Mouse (Mus musculus) heart, embryonic 16.5 days (tissue): Measurements from ENCODE around the gene Blmh. TPM values are rescaled to one million over a fixed set of nuclear protein-coding genes. Genes with fewer than 3 reads are reported as not detected.
"Not testable (repeated sequence)": the region's sequence is repeated elsewhere in the genome, so short reads cannot be mapped to it uniquely, and the experiment has no call there.

Experiments
- ATAC-seq: fragments of 200-750 bp; cut with Nextera tagmentation; replicated peaks from 2 replicates; pipeline ENCODE4 v1.8.0; 2017; ENCODE audit warnings: moderate number of reproducible peaks; ENCODE audit not compliant: insufficient read depth, low FRiP score; ENCODE audit errors: extremely low read depth
- H3K27ac ChIP-seq: fragments of 300-500 bp; sonication (generic); 2 replicates; pipeline ENCODE4 v1.5.1; 2014; ENCODE audit warnings: mild to moderate bottlenecking, low read length, control low read depth, moderate library complexity
- H3K27me3 ChIP-seq: fragments of 300-500 bp; sonication (generic); 2 replicates; pipeline ENCODE4 v1.6.1; 2014; ENCODE audit warnings: low read length, mixed read lengths; ENCODE audit not compliant: control insufficient read depth, insufficient read depth
- H3K36me3 ChIP-seq: fragments of 300-500 bp; sonication (generic); 2 replicates; pipeline ENCODE4 v1.6.1; 2014; ENCODE audit not compliant: control insufficient read depth, insufficient read depth
- H3K4me1 ChIP-seq: fragments of 300-500 bp; sonication (generic); 2 replicates; pipeline ENCODE4 v1.6.1; 2014; ENCODE audit warnings: low read length, mixed read lengths; ENCODE audit not compliant: control insufficient read depth, insufficient read depth
- H3K4me2 ChIP-seq: fragments of 300-500 bp; sonication (generic); 2 replicates; pipeline ENCODE4 v1.6.1; 2014; ENCODE audit warnings: low read depth, mild to moderate bottlenecking, control low read depth, low read length
- H3K4me3 ChIP-seq: fragments of 300-500 bp; sonication (generic); 2 replicates; pipeline ENCODE4 v1.5.1; 2014; ENCODE audit warnings: mild to moderate bottlenecking, control low read depth, low read length
- H3K9ac ChIP-seq: fragments of 300-500 bp; sonication (generic); 2 replicates; pipeline ENCODE4 v1.6.1; 2014; ENCODE audit warnings: low read length, control low read depth
- H3K9me3 ChIP-seq: fragments of 300-500 bp; sonication (generic); replicated peaks from 2 replicates; pipeline ENCODE4 v1.6.1; 2016; ENCODE audit warnings: low read length; ENCODE audit not compliant: control insufficient read depth
- whole genome bisulfite sequencing: fragments of 180-500 bp; shearing (Covaris S2); extraction: QIAGEN DNeasy Blood & Tissue Kit; methylation state at CpG from one replicate; pipeline ENCODE4 v1.1.7; 2014; 5-methylcytosine and 5-hydroxymethylcytosine counted together
- polyA plus RNA-seq: library from polyadenylated mRNA; unstranded; fragments of >200 nt; fragmentation: Nextera tagmentation; extraction: Ambion mirVana; gene quantifications from 2 replicates; pipeline ENCODE4 v1.2.1, GENCODE M21; 2015

Gene Blmh
- polyA plus RNA-seq, 1 experiment from 2014 or later, result 107 TPM

GRCm38 (mm10) chr11:76911325-76912054, 13.1 kb upstream of the Blmh start:
- H3K27me3 ChIP-seq, result no peaks in the 10 kb centered on the region
- H3K4me1 ChIP-seq, result peaks cover 19% of the 10 kb centered on the region
- 45% methylated on average over 3 of the region's 3 CpGs for WGBS
- no peaks in the 10 kb centered on the region for H3K9me3 ChIP-seq
- H3K27ac ChIP-seq, result peak overlapping the region; percentile 55
- H3K9ac ChIP-seq, result no peak overlapping the region
- 0 out of 2 replicates have a peak, but pooled peaks have one; percentile 17 for ATAC-seq
- H3K36me3 ChIP-seq, result no peaks in the 10 kb centered on the region
- H3K4me2 ChIP-seq, result peak overlapping the region; percentile 19; the same call in 1 of the 2 replicates
- no peak overlapping the region for H3K4me3 ChIP-seq

DNA sequence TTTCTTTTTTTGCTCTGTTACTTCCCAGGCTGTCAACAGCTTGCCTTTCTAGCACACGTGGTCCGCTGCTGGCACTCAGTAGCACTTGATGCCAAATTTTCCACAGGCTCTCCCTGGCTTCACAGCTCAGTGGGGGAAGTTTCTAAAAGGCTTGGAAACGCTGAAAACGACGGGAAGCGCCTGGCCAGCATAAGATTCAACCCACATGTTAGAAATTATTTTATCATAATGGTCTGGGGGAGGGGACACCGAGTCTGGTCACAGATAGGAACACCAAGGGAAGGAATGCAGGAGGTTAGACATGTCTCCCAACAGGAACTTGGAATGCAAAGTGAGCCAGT, 12.6 kb upstream of the Blmh start:
- H3K27me3 ChIP-seq, result no peaks in the 10 kb centered on the region
- H3K4me1 ChIP-seq, result peaks cover 19% of the 10 kb centered on the region
- no peak overlapping the region for H3K9ac ChIP-seq
- H3K4me2 ChIP-seq, result peak overlapping the region; percentile 19; the same call in 1 of the 2 replicates
- H3K36me3 ChIP-seq, result no peaks in the 10 kb centered on the region
- H3K9me3 ChIP-seq, result no peaks in the 10 kb centered on the region
- peak overlapping the region; percentile 44 for H3K27ac ChIP-seq
- ATAC-seq, result peak; percentile 47
- no peak overlapping the region for H3K4me3 ChIP-seq
- WGBS, result 12% methylated on average over 7 of the region's 7 CpGs

GRCm38 (mm10) chr11:76914366-76914765, 10.2 kb upstream of the Blmh start:
- ATAC-seq, result no peak
- no peaks in the 10 kb centered on the region for H3K36me3 ChIP-seq
- no peak overlapping the region for H3K4me2 ChIP-seq
- H3K9me3 ChIP-seq, result no peaks in the 10 kb centered on the region
- no peak overlapping the region for H3K27ac ChIP-seq
- H3K27me3 ChIP-seq, result no peaks in the 10 kb centered on the region
- 73% methylated on average over 7 of the region's 7 CpGs for WGBS
- peaks cover 19% of the 10 kb centered on the region for H3K4me1 ChIP-seq
- no peak overlapping the region for H3K9ac ChIP-seq
- no peak overlapping the region for H3K4me3 ChIP-seq

DNA sequence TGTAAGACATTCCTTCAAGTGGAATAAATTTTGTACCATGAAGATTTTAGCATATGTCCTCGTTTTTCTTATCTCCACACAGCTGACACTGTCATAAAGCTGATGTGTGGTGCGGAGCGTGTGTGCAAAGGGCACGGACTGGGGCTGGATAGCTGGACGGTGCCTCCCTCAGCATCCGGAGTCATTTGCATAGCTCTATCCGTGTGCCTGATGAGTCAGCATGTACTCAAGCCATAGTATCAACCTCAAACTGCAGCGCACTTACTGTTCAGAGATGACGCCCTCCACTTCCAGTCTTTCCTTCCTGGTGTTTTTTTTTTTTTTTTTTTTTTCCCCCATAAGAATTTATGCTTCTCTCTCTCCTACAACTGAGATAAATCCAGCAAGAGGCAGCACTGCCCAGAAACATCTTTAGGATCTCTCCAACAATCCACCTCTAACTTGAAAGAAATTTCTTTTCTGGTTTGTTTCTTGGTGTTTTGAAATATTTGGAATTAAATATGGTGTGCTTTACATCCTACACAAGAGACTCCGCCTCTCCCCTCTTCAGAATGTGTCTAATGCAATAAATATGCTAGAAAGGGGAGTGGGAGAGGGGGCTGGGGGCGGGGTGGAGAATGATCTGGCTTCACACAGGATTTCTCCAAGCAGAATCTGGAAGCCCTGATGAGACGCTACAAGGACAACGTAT, 7.9 kb upstream of the Blmh start:
- Histone ChIP-seq H3K36me3 (no peaks in the 10 kb centered on the region), H3K27ac (no peak overlapping the region), H3K4me3 (no peak overlapping the region), H3K4me1 (peaks cover 9% of the 10 kb centered on the region), H3K9me3 (no peaks in the 10 kb centered on the region), H3K27me3 (no peaks in the 10 kb centered on the region), H3K9ac (no peak overlapping the region), H3K4me2 (peak overlapping the region; percentile 24; the same call in 1 of the 2 replicates)
- 32% methylated on average over 13 of the region's 13 CpGs for WGBS
- peak; percentile 78 for ATAC-seq

DNA sequence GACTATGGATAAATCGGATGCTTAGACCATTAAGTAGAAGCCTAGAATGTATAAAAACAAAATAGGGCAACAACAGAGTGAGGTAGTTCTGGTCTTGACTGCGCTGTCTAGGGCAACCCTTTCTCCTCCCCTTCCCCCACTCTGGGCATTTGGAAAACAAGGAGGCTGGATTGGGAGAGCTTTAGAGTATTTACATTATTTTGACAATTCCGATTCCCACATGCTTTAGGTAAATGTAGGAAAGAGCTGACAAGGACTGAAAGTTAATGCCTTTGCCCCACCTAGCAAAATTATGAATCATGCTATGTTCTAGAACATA, 7.4 kb upstream of the Blmh start:
- H3K9me3 ChIP-seq, result no peaks in the 10 kb centered on the region
- ATAC-seq, result no peak
- 58% methylated on average over 3 of the region's 3 CpGs for WGBS
- no peak overlapping the region for H3K4me3 ChIP-seq
- no peaks in the 10 kb centered on the region for H3K27me3 ChIP-seq
- H3K27ac ChIP-seq, result no peak overlapping the region
- H3K9ac ChIP-seq, result no peak overlapping the region
- H3K4me2 ChIP-seq, result no peak overlapping the region
- no peaks in the 10 kb centered on the region for H3K36me3 ChIP-seq
- H3K4me1 ChIP-seq, result peaks cover 3% of the 10 kb centered on the region

DNA sequence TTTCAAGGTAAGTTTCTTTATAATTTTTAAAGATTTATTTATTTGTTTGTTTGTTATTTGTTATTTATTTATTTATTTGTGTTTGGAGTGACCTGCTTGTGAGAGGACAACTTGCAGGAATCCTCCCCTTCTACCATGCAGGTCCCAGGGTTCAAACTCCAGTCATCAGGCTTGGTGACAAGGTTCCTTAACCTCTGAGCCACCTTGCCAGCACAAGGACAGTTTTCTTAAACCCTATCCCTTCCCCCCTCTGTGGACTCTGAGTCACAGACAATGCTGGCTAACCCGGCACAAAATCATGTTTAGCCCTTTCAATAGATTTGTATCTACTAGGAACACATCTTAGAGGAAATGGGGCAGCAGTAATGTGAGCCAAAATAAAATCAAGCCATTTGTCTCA, 4.0 kb upstream of the Blmh start:
- Histone ChIP-seq H3K9me3 (no peaks in the 10 kb centered on the region), H3K9ac (no peak overlapping the region), H3K27ac (no peak overlapping the region), H3K4me3 (no peak overlapping the region), H3K4me1 (peaks cover 8% of the 10 kb centered on the region), H3K27me3 (no peaks in the 10 kb centered on the region), H3K4me2 (no peak overlapping the region), H3K36me3 (no peaks in the 10 kb centered on the region)
- 47% methylated on average over 1 of the region's 1 CpGs for WGBS
- no peak for ATAC-seq

DNA sequence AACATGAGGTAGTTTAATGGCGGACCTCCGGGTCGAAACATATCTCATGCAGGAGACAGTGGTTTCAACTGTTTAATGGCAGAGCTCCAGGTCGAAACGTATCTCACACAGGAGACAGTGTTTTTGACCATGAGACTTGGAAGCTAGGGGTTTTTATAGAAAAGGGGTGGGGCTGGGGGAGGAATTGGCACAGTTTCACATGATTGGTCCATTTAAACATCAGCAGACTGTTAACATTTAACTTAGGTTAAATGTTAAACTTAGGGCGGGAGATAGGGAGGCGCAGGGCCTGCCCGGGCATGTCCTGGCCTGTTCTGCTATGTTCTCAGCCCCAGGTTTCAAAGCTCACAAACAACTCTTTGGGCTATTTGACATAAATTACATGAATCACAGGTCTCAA, 4.0 kb downstream of the Blmh start:
- not testable (repeated sequence) for H3K27me3 ChIP-seq, H3K4me1 ChIP-seq, H3K9ac ChIP-seq, H3K9me3 ChIP-seq, H3K36me3 ChIP-seq, H3K4me3 ChIP-seq, H3K4me2 ChIP-seq, ATAC-seq, H3K27ac ChIP-seq
- 78% methylated on average over 8 of the region's 8 CpGs for WGBS

GRCm38 (mm10) chr11:76933209-76933608, 8.6 kb downstream of the Blmh start:
- no peak overlapping the region for H3K4me3 ChIP-seq
- WGBS, result 74% methylated on average over 3 of the region's 3 CpGs
- no peaks in the 10 kb centered on the region for H3K36me3 ChIP-seq
- no peak overlapping the region for H3K4me2 ChIP-seq
- no peak overlapping the region for H3K9ac ChIP-seq
- peaks cover 7% of the 10 kb centered on the region; the same call in 1 of the 2 replicates for H3K9me3 ChIP-seq
- no peak overlapping the region for H3K27ac ChIP-seq
- no peak for ATAC-seq
- H3K27me3 ChIP-seq, result no peaks in the 10 kb centered on the region
- H3K4me1 ChIP-seq, result no peaks in the 10 kb centered on the region

DNA sequence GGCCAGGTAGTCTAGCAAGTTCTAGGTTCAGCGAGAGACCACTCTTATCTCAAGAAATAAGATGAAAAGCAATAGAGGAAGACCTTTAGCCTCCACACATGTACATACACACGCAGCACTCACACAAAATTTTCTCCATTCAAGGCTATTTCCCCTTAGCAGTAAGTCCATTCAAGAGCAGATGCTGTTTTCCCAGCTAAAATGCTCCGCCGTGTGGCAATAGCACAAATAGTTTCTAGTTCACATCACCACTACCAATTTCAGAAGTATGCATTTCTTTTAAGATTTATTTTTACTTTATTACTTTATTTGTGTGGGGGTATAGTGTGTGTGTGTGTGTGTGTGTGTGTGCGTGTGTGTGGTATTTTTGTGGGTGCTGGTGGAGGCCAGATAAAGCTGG, 12.0 kb downstream of the Blmh start:
- no peak for ATAC-seq
- no peak overlapping the region for H3K4me2 ChIP-seq

More for the DNA sequence above, 12.0 kb downstream of the Blmh start:
- no peaks in the 10 kb centered on the region for H3K4me1 ChIP-seq
- no peak overlapping the region for H3K4me3 ChIP-seq
- no peaks in the 10 kb centered on the region for H3K36me3 ChIP-seq
- no peaks in the 10 kb centered on the region for H3K27me3 ChIP-seq
- peaks cover 3% of the 10 kb centered on the region; the same call in 1 of the 2 replicates for H3K9me3 ChIP-seq
- no peak overlapping the region for H3K9ac ChIP-seq
- WGBS, result 63% methylated on average over 5 of the region's 5 CpGs
- no peak overlapping the region for H3K27ac ChIP-seq
